Mouse (Mus musculus) lung, postnatal 0 days (tissue): ENCODE results near the gene Proser3. TPM values are rescaled to one million over a fixed set of nuclear protein-coding genes. Genes with fewer than 3 reads are reported as not detected.

Experiments
- ATAC-seq: fragments of 200-750 bp; cut with Nextera tagmentation; 2 replicates; pipeline ENCODE4 v1.8.0; 2017; ENCODE audit warnings: moderate library complexity
- DNase-seq: peaks from one replicate; pipeline ENCODE4 v3.0.0-alpha.2; 2016; ENCODE audit warnings: low spot score
- H3K27ac ChIP-seq: fragments of 300-500 bp; sonication (generic); 2 replicates; pipeline ENCODE4 v1.5.1; 2014; ENCODE audit warnings: antibody characterized with exemption, mild to moderate bottlenecking, low read length, mixed read lengths
- H3K27me3 ChIP-seq: fragments of 300-500 bp; sonication (generic); replicated peaks from 2 replicates; pipeline ENCODE4 v1.6.1; 2014; ENCODE audit warnings: low read length, mixed read lengths; ENCODE audit not compliant: insufficient read depth
- H3K36me3 ChIP-seq: fragments of 300-500 bp; sonication (generic); 2 replicates; pipeline ENCODE4 v1.6.1; 2014; ENCODE audit warnings: low read length, mixed read lengths; ENCODE audit not compliant: insufficient read depth
- H3K4me1 ChIP-seq: fragments of 300-500 bp; sonication (generic); 2 replicates; pipeline ENCODE4 v1.6.1; 2014; ENCODE audit warnings: antibody characterized with exemption, low read depth, low read length, mixed read lengths; ENCODE audit not compliant: insufficient read depth
- H3K4me2 ChIP-seq: fragments of 300-500 bp; sonication (generic); replicated peaks from 2 replicates; pipeline ENCODE4 v1.6.1; 2014; ENCODE audit warnings: low read depth, mild to moderate bottlenecking, low read length, moderate library complexity, mixed read lengths
- H3K4me3 ChIP-seq: fragments of 300-500 bp; sonication (generic); 2 replicates; pipeline ENCODE4 v1.5.1; 2014; ENCODE audit warnings: low read depth, low read length
- H3K9ac ChIP-seq: fragments of 300-500 bp; sonication (generic); replicated peaks from 2 replicates; pipeline ENCODE4 v1.6.1; 2014; ENCODE audit warnings: low read depth, mild to moderate bottlenecking
- H3K9me3 ChIP-seq: fragments of 300-500 bp; sonication (generic); 2 replicates; pipeline ENCODE4 v1.6.1; 2016; ENCODE audit warnings: low read length, mixed read lengths
- CTCF ChIP-seq: IDR thresholded peaks from 2 replicates; pipeline ENCODE4 v1.5.1; 2016; ENCODE audit warnings: antibody characterized with exemption, mild to moderate bottlenecking
- EP300 ChIP-seq: IDR thresholded peaks from 2 replicates; pipeline ENCODE4 v1.6.1; 2016; ENCODE audit warnings: antibody characterized with exemption, mild to moderate bottlenecking, control low read depth
- WGBS: fragments of 180-500 bp; shearing (Covaris S2); extraction: QIAGEN DNeasy Blood & Tissue Kit; methylation state at CpG from one replicate; pipeline ENCODE4 v1.1.7; 2014; 5-methylcytosine and 5-hydroxymethylcytosine counted together
- polyA plus RNA-seq: library from polyadenylated mRNA; unstranded; fragments of >200 nt; fragmentation: Nextera tagmentation; extraction: Ambion mirVana; gene quantifications from 2 replicates; pipeline ENCODE4 v1.2.1, GENCODE M21; 2015

Proser3 gene
- 4.0 and 4.4 TPM in 2 replicates for polyA plus RNA-seq

DNA sequence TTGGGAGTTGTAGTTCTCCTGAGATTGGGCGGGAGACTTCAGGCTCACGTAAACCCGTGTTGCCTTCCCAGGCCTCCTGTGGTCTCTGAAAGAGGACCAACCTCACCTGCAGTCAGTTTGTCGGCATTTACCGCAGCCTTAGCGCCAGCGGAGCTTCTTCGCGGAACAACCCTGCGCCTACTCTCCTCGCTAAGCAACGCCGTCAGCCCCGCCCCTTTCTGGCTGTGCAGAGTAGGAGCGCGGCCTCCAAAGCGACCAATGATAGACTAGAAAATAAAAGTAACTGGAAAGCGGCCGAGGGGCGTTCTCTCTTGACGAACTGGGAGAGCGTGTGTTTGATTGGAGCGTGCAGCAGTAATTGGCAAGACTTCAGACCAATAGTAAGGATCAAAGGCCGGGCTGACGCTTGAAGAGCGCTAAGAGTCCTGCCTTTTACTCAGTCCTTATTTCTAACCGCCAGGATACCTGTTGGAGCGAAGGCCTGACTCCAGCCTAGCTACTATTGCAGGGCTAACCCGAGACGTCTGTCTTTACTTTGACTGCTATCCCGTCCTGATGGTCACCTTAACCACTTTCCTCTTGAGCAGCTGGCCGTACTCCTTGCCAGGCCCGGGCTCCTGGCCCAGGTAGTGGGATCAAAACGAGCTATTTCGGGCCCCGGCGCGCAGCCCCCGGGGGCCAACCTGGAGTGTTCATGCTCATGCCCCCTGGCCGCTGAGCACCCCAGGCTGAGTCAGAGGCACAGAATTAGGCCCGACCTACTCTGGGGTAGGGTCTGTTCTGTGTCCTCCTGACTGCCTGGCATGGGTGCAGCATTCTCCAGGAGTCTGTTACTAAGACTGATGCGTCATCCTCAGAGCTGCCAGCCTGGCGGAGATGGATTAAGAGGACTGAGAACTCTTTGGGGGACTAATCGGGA, at the start of gene Proser3, which contains the start of gene Hspb6:
Proser3 (minus strand) TSS at position 198 of the 919 bp plus-strand sequence.
Hspb6 (plus strand) TSS at position 77 of the 919 bp plus-strand sequence.
- Histone ChIP-seq H3K9me3 (no peaks in the 10 kb centered on the region), H3K4me1 (peaks cover 15% of the 10 kb centered on the region; the same call in 1 of the 2 replicates), H3K4me3 (peak within 1 kb of the TSS; percentile 69), H3K9ac (peak within 1 kb of the TSS; percentile 60), H3K36me3 (peaks cover 14% of the 10 kb centered on the region; the same call in 1 of the 2 replicates), H3K4me2 (peak within 1 kb of the TSS; percentile 97), H3K27ac (peak within 1 kb of the TSS; percentile 89), H3K27me3 (no peaks in the 10 kb centered on the region)
- WGBS: under 1% methylated on average over 44 of the region's 44 CpGs
- peak; percentile 100 for DNase-seq
- TF ChIP-seq EP300 (peak; percentile 4; the same call in 1 of the 2 replicates), CTCF (peak; percentile 23; the same call in 1 of the 2 replicates)
- ATAC-seq: peak; percentile 96

DNA sequence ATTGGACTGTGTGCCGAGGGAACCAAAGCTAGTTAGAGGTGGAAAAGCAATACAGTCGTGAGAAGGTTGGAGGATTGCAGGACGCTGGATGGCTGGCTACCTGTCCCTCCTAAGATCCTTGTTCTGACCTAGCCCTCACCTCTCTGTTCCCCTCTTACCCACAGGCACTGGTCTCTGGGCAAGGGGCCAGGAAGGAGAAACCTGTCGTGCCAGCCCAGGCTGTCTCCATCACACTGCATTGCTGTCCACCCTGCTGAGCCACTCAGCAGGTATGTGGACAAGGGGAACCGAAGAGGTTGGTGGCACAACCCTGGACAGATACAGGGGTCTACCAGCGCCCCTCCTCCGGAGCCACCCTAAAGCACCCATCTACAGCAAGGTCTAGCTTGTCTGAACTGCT, 48.6 kb upstream of the Proser3 start:
- no peak overlapping the region for H3K4me2 ChIP-seq

DNA sequence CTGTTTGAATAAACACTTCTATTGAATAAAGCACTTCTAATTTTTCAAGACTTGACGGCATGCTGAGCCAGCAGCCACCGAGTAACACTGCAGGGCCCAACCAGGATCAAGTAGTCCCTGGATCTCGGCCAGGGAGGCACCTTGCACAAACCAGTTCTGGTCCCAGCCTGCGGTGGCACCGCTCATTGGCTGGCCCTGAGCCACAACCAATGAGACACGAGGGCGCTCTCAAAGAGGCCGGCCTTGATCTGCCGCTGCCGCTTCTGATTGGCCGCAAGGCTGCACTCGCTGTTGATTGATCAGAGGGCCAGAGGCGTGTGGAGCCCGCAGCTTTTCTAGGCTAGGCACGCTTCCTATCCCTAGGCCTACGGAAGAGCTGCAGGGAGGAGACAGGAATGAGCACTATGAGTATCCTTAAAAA, 47.8 kb upstream of the Proser3 start:
- ATAC-seq (peak; percentile 87), DNase-seq (peak; percentile 96)
- H3K4me1 ChIP-seq: peaks cover 2% of the 10 kb centered on the region; the same call in 1 of the 2 replicates
- H3K27ac ChIP-seq: peak overlapping the region; percentile 91
- no peak for TF ChIP-seq CTCF
- TF ChIP-seq EP300: peak; percentile 92
- H3K9ac ChIP-seq: no peak overlapping the region
- no peaks in the 10 kb centered on the region for H3K27me3 ChIP-seq
- H3K36me3 ChIP-seq: no peaks in the 10 kb centered on the region
- no peak overlapping the region for H3K4me3 ChIP-seq
- no peaks in the 10 kb centered on the region for H3K9me3 ChIP-seq
- H3K4me2 ChIP-seq: no peak overlapping the region
- WGBS: 2% methylated on average over 16 of the region's 16 CpGs

More for the DNA sequence above, 48.6 kb upstream of the Proser3 start:
- H3K9ac ChIP-seq: no peak overlapping the region
- ATAC-seq (peak; percentile 72), DNase-seq (peak; percentile 88)
- TF ChIP-seq EP300 (peak; percentile 72), CTCF (no peak)
- H3K4me3 ChIP-seq: no peak overlapping the region
- H3K36me3 ChIP-seq: no peaks in the 10 kb centered on the region
- no peaks in the 10 kb centered on the region for H3K9me3 ChIP-seq
- H3K27ac ChIP-seq: peak overlapping the region; percentile 91
- H3K27me3 ChIP-seq: no peaks in the 10 kb centered on the region
- WGBS: 51% methylated on average over 7 of the region's 7 CpGs
- H3K4me1 ChIP-seq: peaks cover 2% of the 10 kb centered on the region; the same call in 1 of the 2 replicates

DNA sequence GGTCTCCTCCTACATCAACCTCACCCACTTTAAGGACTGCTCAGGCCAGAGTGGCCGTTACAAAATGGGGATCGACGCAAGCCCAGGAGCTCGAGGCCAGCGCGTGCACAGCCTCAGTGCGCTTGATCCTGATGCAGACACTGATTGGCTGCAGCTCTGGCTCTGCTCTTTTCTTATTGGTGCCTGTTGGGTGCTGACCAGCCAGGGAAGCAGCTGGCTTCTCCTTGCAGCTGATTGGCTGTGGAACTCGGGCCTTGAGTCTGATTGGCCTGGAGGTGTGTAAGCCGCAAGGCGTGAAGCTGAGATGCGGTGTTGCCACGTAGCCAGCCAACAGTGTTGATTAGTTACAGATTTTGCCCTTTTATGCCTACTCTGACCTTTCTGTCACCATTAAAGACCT, 46.7 kb upstream of the Proser3 start, which contains the start of gene Zbtb32:
Zbtb32 (minus strand) TSS at position 124 of the 400 bp plus-strand sequence.
- no peak within 1 kb of the TSS for H3K9ac ChIP-seq
- no peak within 1 kb of the TSS for H3K4me3 ChIP-seq
- H3K9me3 ChIP-seq: no peaks in the 10 kb centered on the region
- H3K36me3 ChIP-seq: no peaks in the 10 kb centered on the region
- H3K27ac ChIP-seq: peak within 1 kb of the TSS; percentile 88
- WGBS: 84% methylated on average over 12 of the region's 12 CpGs
- DNase-seq (no peak), ATAC-seq (no peak)
- no peak within 1 kb of the TSS for H3K4me2 ChIP-seq
- TF ChIP-seq CTCF: no peak
- TF ChIP-seq EP300: no peak
- peaks cover 2% of the 10 kb centered on the region; the same call in 1 of the 2 replicates for H3K4me1 ChIP-seq
- no peaks in the 10 kb centered on the region for H3K27me3 ChIP-seq

DNA sequence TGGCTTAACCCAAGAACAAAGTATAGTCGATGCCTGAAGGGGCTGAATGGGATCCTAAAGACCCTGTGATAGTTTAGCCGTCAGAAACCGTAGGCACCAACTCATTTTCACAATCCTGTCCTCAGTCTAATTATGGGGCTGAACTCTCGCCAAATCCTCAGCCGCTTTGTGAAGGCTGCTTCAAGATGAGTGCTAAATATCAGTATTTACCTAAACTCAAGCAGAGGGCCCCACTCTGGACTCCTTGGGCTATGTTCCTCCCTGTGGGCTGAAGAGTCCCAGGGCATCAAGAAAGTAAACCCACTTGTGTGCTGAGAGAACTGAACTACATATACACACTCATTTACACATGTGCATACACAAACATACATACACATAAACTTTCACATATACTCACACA, 44.7 kb upstream of the Proser3 start:
- no peak for ATAC-seq
- TF ChIP-seq CTCF: no peak
- TF ChIP-seq EP300: peak; percentile 27; the same call in 1 of the 2 replicates
- Histone ChIP-seq H3K4me3 (no peak overlapping the region), H3K4me1 (peaks cover 2% of the 10 kb centered on the region; the same call in 1 of the 2 replicates), H3K27me3 (no peaks in the 10 kb centered on the region), H3K9ac (no peak overlapping the region), H3K27ac (peak overlapping the region; percentile 65; the same call in 1 of the 2 replicates), H3K36me3 (no peaks in the 10 kb centered on the region), H3K4me2 (no peak overlapping the region), H3K9me3 (no peaks in the 10 kb centered on the region)
- 45% methylated on average over 5 of the region's 5 CpGs for WGBS
- DNase-seq: peak; percentile 75

DNA sequence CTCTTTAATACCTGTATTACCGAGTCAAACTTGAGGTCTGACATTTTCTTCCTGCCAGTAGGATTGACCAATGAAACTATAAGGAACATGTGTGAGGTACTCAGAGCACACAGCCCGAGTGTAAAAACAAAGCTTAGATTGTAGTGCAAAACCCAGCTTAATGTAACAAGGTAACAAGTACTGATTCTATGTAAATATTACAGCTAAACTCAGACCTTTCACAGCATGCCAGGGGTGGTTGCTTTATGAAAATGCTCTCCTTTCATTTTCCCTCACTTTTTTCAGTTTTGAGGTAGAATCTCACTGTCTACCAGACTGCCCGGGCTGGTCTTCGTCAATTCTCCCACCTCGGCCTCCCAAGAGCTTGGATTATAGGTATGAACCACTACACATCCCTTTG, 44.0 kb upstream of the Proser3 start:
- Histone ChIP-seq H3K4me3 (no peak overlapping the region), H3K27me3 (no peaks in the 10 kb centered on the region), H3K4me2 (no peak overlapping the region), H3K27ac (peak overlapping the region; percentile 65), H3K4me1 (peaks cover 2% of the 10 kb centered on the region; the same call in 1 of the 2 replicates), H3K9ac (no peak overlapping the region), H3K9me3 (no peaks in the 10 kb centered on the region), H3K36me3 (no peaks in the 10 kb centered on the region)
- TF ChIP-seq CTCF: no peak
- no peak for TF ChIP-seq EP300
- ATAC-seq: no peak
- 46% methylated on average over 5 of the region's 5 CpGs for WGBS
- DNase-seq: no peak
